Mouse (Mus musculus): ENCODE measurements around the gene Ddx23.

The Ddx23 gene

DNA sequence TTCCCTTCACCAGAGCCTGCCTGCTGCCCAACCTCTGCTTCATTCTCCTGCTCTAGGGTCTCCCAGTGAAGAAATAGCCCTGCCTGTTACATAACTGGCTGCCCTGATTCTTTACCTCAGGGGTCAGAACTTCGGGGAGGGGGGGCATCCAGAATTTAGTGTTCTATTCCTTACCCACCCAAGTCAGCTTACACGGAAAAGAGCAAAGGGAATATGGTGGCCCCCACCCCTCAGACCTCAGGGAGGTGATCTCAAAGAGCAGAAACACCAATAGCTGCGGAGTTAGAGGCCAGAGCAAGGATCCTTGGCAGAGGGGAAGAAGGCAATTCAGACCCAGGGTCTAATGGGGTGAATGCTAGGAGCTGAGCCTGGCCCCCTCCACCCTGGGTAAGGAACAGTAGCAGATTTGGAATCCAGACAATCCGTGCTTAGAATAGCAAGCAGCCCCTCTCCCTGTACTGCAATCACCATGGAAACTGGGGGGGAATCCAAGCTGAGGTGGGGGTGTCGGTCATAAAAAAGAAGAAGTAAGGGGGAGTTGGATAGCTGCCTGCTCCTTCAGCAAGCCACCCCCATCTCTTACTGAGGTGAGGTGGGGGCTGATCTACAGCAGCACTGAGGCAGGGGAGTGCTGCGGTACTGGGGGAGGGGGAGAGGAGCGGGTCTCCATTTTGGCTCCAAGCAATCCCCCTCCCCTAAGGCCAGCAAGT is 11.7 kb upstream of the Ddx23 start:
- no peak for DNase-seq

DNA sequence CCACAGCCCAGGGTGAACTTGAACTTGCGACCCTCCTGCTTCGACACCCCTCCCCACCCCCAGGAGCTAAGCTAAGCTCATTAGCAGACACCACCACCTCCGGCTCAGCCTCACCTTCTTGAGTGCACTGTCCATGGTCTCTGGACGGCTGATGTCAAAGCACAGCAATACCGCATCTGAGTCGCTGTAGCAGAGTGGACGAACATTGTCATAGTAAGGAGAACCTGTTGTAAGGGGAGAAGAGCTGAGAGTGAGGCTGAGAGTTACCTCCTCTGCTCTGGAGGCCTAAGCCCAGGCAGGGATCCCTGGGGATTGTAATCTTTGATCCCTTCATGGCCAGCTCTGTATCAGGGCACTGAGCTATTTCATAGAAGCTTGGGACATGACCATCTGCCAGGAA is 11.0 kb upstream of the Ddx23 start:
- DNase-seq, result no peak

- no peak for DNase-seq
Observed at GRCm38 (mm10) chr15:98672592-98672991, 9.9 kb upstream of the Ddx23 start.

DNA sequence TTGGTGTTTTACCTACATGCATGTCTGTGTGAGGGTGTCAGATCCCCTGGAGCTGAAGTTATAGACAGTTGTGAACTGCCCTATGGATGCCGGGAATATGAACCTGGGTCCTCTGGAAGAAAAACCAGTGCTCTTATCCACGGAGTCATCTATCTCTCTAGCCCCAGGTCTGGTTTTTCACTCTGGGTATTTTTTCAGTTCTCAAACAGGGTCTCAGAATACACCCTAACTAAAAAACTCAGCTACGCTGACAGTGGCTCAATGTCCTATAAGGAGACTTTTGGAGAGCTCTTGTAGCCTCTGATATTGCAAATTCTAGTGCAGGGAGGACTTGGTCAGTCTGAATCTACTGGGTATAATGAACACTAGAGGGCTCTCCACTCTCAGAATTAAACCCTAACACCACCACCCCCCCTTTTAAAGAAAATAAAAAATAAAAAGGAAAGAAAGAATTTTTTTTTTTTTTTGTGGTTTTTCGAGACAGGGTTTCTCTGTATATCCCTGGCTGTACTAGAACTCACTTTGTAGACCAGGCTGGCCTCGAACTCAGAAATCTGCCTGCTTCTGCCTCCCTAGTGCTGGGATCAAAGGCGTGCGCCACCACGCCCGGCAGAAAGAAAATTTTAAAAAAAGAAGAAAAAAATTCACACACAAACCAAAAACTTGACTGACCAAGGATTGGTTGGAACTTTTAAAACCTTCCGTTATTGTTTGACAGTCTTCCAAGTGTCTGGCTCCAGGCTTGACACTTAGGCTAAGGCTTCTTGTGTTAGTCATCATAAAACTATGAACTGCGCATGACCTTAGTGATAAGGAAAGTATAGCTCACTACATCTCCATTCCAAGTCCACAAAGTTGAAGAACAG is 1.6 kb upstream of the Ddx23 start:
- DNase-seq, result no peak

DNA sequence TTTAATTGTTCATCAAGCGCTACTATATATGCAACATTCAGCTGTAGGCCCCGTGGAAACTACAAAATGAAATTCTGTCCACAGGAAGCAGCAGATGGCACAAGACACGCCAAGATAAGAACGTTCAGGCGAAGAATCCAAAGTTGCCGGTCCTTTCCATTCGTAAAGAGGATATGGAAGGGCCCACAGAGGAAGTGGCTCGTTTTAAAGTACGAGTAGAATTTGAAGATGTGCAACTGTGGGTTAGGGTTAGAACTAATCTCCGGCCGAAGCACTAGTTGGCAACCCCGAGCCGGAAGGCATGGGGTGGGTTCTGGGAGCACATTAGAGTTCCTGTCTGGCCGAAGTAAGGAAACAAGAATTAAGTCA is 512 bp downstream of the Ddx23 start:
- DNase-seq, result no peak

DNA sequence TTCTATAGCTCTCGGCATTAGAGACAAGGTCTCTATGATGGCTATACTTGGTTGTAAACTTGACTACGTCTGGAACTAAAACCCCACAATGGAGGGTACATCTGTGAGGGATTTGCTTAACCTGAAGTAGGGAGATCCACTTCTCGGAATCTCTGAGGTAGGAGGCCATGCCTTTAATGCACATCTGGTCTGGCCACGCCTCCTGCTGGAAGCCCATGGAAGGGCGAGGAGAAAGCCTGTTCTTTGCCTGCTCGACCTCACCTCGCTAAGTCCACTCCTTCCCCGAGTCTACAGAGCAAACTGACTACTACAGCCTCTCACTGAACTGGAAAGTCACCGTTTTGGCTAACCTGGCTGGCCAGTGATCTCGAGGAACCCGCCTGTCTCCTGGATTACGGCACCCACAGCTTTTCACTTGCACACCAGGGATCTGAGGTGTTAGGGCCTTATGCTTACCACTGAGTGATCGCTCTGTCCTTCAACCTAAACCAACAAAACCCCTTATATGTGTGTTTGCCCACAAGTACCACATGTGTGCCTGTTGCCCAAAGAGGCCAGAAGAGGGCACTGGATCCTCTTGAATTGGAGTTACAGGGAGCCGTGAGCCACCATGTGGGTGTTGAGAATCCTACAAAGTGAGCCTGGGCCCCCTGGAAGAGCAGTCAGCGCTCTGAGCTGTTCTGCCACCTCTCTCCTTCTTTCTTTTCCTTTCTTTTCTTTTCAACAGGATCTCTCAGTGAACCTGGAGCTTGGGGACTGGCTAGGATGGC is 5.5 kb downstream of the Ddx23 start:
- no peak for DNase-seq

DNA sequence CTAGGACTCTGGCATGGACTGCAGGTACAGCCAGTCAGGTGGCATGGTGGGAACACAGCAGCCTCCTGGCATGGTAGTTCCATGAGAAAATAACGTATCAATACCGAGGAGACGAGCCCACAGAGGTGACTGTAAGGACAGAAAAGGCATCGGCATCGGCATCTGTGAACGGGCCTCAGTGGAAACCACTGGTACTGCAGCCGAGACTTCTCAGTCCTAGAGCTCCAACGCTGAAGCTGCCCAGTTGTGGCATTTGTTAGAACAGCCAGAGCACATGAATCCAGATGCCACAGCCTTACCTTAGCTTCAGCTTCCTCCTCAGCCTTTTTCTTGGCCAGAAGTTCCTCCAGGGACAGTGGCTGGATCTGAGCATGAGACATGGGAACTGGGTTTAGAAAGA is 10.5 kb downstream of the Ddx23 start:
- no peak for DNase-seq

DNA sequence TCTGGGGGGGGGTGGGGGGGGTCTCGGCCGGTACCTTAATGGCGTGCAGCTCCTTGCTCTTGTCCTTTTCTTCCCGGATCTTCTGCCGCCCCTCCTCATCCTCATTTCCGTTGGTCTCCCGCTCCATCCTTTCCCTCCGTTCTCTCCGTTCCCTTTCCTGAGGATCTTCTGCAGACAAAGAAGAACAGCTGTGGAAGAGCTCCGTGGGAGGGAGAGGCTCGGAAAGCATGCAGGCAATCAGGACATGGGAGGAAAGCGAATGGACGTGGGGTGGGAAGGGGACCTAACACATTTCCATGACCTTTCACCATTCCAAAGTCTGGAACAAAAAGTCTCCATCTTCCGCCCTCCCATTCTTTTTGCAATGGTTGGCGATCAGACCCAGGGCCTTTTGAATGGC is 11.3 kb downstream of the Ddx23 start:
- DNase-seq, result no peak

DNA sequence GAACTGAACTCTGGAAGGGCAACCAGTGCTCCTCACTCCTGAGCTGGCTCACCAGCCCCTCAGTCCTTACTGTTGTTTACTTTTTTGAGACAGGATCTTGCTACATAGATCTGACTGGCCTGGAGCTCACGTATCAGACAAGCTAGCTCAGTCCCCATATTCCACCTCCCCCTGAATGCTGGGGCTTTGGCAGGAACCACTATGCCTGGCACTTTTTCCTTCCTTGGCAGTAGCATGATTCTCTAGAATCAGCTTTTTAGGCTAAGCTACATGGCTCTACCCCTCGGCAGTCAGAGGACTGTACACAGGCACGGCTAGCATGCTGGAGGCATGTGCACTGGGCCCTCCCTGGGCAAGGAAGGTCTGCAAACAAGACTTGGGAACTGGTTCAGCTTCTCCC is 14.6 kb downstream of the Ddx23 start:
- DNase-seq, result no peak

DNA sequence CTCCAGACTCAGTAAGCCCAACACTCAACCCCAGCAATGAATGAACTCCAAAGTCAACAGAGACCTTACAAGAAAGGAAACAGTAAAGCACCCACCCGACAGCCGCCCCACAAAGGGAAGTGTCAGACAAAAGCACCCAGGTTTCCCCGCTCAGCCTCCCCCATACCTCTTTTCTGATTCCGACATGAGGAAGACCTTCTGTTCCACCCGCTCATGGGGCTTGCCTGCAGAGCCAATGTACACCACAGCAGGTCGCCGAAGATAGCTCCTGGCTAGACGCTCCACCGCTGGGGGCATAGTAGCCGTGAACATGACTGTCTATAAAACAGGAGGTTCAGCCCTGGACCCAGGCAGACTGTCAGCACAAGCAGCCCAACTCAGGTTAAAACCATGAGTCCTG is 15.4 kb downstream of the Ddx23 start:
- no peak for DNase-seq

GRCm38 (mm10) chr15:98646737-98647136 is 16.0 kb downstream of the Ddx23 start:
- DNase-seq, result no peak

DNA sequence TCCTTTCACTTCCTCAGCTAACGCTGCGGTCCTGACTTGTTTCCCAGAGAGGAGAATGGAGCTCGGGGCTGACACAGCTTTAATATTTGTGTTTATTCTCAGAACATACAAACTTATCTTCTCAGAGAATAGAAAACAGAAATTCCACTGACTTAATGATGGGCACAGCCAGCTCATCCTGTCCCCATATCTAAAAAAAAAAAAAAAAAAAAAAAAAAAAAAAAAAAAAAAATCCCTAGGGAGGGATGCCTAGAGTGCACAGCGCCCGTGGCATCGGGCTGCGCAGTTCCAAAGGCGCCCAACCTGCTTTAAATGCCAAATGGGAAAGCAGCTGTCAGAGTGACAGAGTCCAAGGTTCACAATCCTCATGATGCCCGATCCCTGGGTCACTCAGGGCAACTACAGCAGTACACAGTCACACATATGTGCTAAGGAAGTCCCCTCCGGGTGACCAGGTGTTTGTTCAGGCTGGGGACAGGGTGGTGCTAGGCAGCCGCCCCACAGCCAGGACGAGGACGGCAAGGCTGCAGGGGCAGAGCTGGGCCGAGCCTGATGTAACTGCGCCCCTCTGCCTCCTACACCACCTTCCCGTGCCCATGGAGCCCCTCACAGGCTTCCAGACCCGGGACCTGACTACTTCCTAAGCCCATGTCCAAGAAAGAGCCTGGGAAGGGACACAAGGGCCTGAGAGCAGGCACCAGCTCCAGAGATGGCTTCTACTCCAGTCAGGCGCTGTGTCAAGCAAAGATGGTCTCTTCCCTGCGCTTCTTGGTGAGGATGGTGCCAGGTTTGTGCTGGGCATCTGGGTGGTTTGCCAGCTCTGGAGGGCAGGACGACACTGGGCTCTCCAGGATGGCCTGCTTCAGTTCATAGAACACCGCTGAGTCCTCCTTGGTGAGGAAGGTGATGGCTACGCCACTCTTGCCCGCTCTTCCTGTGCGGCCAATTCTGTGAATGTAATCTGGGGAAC is 17.4 kb downstream of the Ddx23 start:
- DNase-seq, result no peak

DNA sequence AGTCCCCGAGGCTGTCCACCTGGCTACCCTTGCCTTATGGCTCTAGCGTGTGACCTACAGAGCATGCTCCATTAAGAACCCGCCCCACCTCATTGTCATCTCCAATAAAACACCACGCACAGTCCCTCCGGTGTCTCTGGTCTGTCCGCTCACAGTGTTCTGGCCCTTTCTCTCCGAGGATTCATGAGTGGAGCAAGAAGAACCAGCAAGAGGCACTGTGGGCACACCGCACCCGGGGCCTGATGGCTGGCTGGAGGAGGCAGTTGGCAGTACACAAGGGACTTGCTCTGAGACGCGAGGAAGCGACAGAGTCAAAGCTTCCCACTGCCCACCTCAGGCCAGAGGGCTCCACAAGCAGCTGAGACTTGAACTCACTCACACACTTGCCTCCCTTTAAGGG is 18.3 kb downstream of the Ddx23 start:
- DNase-seq, result no peak

DNA sequence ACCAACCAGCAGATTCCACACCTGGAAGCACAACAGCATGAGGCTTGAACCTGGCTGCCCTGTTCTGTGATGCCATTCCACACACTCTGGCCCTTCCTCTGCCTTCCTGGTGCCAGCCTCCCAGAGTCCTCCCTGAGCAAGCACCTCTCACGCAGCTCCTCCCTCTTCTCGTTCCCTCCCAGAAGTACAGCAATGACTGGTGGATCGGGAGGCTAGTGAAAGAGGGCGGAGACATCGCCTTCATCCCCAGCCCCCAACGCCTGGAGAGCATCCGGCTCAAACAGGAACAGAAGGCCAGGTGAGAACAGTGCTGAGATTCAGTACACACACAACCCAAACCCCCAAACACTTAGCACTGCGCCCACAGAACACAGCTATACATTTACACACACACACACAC is 22.5 kb downstream of the Ddx23 start:
- DNase-seq, result no peak

- no peak for DNase-seq
Observed at GRCm38 (mm10) chr15:98637155-98637554, 25.5 kb downstream of the Ddx23 start.

GRCm38 (mm10) chr15:98636517-98636916 is 26.2 kb downstream of the Ddx23 start:
- DNase-seq, result no peak

DNA sequence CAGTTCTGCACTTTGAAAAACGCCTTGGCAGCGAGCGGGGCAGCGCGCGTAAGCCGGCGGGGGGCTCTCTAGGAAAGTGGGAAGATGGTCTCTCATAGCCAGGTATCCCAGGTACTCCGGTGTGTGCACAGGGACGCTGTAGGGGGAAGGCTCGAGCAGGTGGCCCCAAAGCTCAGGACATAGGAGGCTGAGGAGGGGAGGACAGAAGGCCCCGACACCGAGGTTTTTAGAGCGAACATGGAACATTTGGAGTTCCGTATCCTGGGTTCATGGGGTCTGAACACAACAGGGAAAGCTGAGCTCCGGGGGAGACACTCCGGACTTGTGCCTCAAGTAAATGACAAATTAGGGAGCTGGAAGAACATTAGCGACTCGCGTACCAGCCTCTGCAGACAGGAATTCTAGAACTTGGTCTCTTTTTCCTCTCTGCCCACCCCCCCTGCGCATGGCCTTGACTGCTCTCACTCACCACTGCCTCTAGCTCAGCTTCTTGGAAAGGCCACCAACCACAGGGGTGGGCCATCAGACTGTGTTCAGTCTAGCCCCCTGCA is 27.3 kb downstream of the Ddx23 start:
- DNase-seq, result no peak

- DNase-seq, result peak; percentile 75 to 79
Observed at GRCm38 (mm10) chr15:98634541-98635081, 28.1 kb downstream of the Ddx23 start.

- DNase-seq, result no peak
Observed at GRCm38 (mm10) chr15:98633822-98634470, 28.7 kb downstream of the Ddx23 start.

DNA sequence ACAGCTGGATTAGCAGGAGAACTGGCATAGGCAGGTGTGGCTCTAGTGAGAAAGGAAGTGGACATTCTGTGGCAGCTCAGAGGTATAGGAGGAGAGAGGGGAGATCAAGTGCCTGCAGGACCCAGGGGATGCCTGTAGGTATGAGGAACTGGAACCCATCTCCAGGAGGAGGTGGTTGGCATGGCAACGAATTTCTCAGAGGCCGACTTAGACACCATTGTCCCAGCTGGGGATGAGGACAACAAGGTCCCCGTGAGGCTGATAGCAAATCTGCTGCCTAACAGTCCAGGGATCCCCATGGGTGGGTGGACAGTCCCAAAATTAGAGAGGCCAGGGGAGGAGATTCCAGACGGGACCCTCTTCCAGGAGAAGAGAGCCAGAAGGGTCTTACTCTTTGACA is 29.8 kb downstream of the Ddx23 start:
- no peak for DNase-seq

DNA sequence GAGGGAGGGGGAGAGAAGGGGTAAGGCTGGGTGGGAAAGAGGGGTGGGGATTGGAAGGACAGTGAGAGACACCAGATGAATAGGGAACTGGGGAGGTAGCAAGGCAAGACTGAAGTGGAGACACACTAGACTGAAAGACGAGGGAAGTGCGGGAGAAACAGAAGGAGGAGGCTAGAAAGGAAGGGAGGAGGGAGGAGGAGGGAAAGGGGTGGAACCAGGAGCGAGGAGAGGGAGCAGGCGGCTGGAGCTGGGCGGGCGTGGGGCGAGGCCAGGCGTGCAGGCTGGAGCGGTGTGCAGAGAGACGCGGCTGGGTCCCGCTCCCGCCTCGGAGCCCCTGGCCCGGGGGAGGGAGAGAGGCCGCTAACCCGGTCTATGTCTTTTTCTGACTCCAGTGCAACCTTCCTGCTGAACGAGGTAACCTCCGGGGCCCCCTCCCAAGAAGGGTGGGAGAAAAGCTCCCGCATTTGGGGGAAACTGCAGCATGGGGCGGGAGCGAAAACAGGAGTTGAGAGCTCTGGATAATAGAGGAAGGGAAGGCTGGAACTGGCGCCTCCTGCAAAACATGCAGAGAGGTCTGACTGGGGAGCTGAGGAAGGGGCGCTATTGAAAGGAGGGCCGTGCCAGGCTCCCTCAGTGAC is 30.5 kb downstream of the Ddx23 start:
- DNase-seq, result no peak
